ENCODE assay signal across 8 mouse cellular contexts in the genomic region with DNA sequence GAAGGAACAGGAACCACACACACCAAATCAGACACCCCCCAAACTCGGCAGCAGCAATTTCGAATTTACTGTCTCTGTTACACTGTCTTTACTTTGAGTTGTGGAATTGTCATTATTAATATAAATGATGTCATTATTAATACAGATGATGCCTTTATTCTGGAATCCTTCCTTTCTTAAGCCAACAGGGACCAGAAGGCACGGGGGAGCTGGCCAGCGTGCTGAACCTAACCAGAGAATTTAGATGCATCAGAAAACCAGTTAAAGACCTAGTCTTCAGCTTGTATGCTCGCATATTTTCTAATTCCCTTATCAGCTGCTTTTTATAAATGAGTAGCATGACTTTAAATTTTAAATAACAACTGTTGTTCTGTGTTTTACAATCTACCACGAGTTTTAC. TPM values are rescaled to one million over a fixed set of nuclear protein-coding genes. Genes with fewer than 3 reads are reported as not detected.
DNase-seq lines count a peak whose midpoint lies in the region; ATAC-seq and TF ChIP-seq lines count a peak whose summit lies in the region.

No protein-coding gene starts in this region.

- H3K4me2 ChIP-seq in kidney, embryonic 14.5 days (replicated peaks; ENCODE audit: low read depth, low read length), result no peak overlapping the region
- H3K4me2 ChIP-seq in forebrain, embryonic 15.5 days (replicated peaks), result no peak overlapping the region
- peak overlapping the region; percentile 72 for H3K4me2 ChIP-seq in midbrain, postnatal 0 days (ENCODE audit: low read depth, low read length, poor library complexity, severe bottlenecking)

- TF ChIP-seq CTCF in midbrain, postnatal 0 days (IDR thresholded peaks at IDR 0.05), result no peak

- no peaks in the 10 kb centered on the region for H3K9me3 ChIP-seq in kidney, embryonic 14.5 days (ENCODE audit: control insufficient read depth, low read length)
- no peaks in the 10 kb centered on the region for H3K9me3 ChIP-seq in forebrain, embryonic 15.5 days
- H3K9me3 ChIP-seq in midbrain, postnatal 0 days (ENCODE audit: low read length), result no peaks in the 10 kb centered on the region

- ATAC-seq in kidney, embryonic 14.5 days (ENCODE audit: low FRiP score, low TSS enrichment), result no peak
- ATAC-seq in forebrain, embryonic 15.5 days (replicated peaks), result no peak
- no peak for ATAC-seq in midbrain, postnatal 0 days (ENCODE audit: low FRiP score)
- ATAC-seq in cerebellum, adult (ENCODE audit: insufficient number of reproducible peaks, low FRiP score, low TSS enrichment), result no peak

- no peak overlapping the region for H3K27ac ChIP-seq in kidney, embryonic 14.5 days (ENCODE audit: low read depth, low read length)
- H3K27ac ChIP-seq in forebrain, embryonic 15.5 days (replicated peaks), result peak overlapping the region; percentile 98; the same call in 1 of the 2 replicates
- H3K27ac ChIP-seq in midbrain, postnatal 0 days (ENCODE audit: low read depth, low read length), result 0 out of 2 replicates have a peak overlapping the region, but pooled peaks have one; percentile 100

- peak; percentile 72 for DNase-seq in kidney, postnatal 10 days
- peak; percentile 11 to 74 for DNase-seq in adrenal gland, adult (ENCODE audit: inconsistent age in 2 of 2, low spot score in 1 of 2)
- no peak for DNase-seq in midbrain, postnatal 0 days (ENCODE audit: low spot score)
- DNase-seq in layer of hippocampus, adult 9-11 months, result no peak
- no peak for DNase-seq in urinary bladder, adult 18-20 months (ENCODE audit: low spot score in 2 of 2)

- no peaks in the 10 kb centered on the region for H3K36me3 ChIP-seq in kidney, embryonic 14.5 days (ENCODE audit: control insufficient read depth, insufficient read depth, low read length)
- H3K36me3 ChIP-seq in forebrain, embryonic 15.5 days, result no peaks in the 10 kb centered on the region
- H3K36me3 ChIP-seq in midbrain, postnatal 0 days (ENCODE audit: insufficient read depth, low read length), result no peaks in the 10 kb centered on the region

- peaks cover 24% of the 10 kb centered on the region for H3K27me3 ChIP-seq in kidney, embryonic 14.5 days (ENCODE audit: control insufficient read depth, insufficient read depth, low read length)
- H3K27me3 ChIP-seq in forebrain, embryonic 15.5 days, result no peaks in the 10 kb centered on the region
- H3K27me3 ChIP-seq in midbrain, postnatal 0 days (ENCODE audit: insufficient read depth, low read length), result no peaks in the 10 kb centered on the region

- H3K4me3 ChIP-seq in kidney, embryonic 14.5 days (ENCODE audit: low read length), result no peak overlapping the region
- peak overlapping the region; percentile 89 for H3K4me3 ChIP-seq in forebrain, embryonic 15.5 days
- peak overlapping the region; percentile 92 for H3K4me3 ChIP-seq in midbrain, postnatal 0 days (ENCODE audit: low read depth, low read length)

- H3K4me1 ChIP-seq in kidney, embryonic 14.5 days (ENCODE audit: control insufficient read depth, insufficient read depth, low read length), result peaks cover 7% of the 10 kb centered on the region; the same call in 1 of the 2 replicates
- H3K4me1 ChIP-seq in forebrain, embryonic 15.5 days, result peaks cover 33% of the 10 kb centered on the region
- H3K4me1 ChIP-seq in midbrain, postnatal 0 days (ENCODE audit: insufficient read depth, low read length), result no peaks in the 10 kb centered on the region; the same call in 1 of the 2 replicates

- no peak overlapping the region for H3K9ac ChIP-seq in kidney, embryonic 14.5 days (ENCODE audit: low read depth, low read length)
- no peak overlapping the region for H3K9ac ChIP-seq in forebrain, embryonic 15.5 days (replicated peaks)
- H3K9ac ChIP-seq in midbrain, postnatal 0 days (replicated peaks; ENCODE audit: low read length, poor library complexity, severe bottlenecking), result no peak overlapping the region; the same call in 1 of the 2 replicates

- 17% methylated on average over 6 of the region's 6 CpGs for WGBS in kidney, embryonic 14.5 days
- WGBS in forebrain, embryonic 15.5 days, result 17% methylated on average over 6 of the region's 6 CpGs
- 11% methylated on average over 6 of the region's 6 CpGs for WGBS in midbrain, postnatal 0 days

RNA-seq across cellular contexts. Expression of a gene that starts 0.9 kb away (rescaled TPM):
- polyA plus RNA-seq in kidney, embryonic 14.5 days (2014; fragmentation: Nextera tagmentation; extraction: Ambion mirVana), result 0.30 and 0.37 TPM in 2 replicates
- polyA plus RNA-seq in forebrain, embryonic 15.5 days (2015; fragmentation: Nextera tagmentation; extraction: Ambion mirVana), result 27.2 and 33.9 TPM in 2 replicates
- total RNA-seq in midbrain, postnatal 0 days (2014; rRNA removed), result 194 and 235 TPM in 2 replicates
- 33.0 and 38.6 TPM in 2 replicates for polyA plus RNA-seq in midbrain, postnatal 0 days (2015; fragmentation: Nextera tagmentation; extraction: Ambion mirVana)

Comparison
In these comparisons a context has a peak if more than half of its experiments do, and no peak if none do; other contexts are left out.
1. DNase-seq: peak in kidney, postnatal 10 days (single experiment) and adrenal gland, adult (2 of 2); none in midbrain, postnatal 0 days (single experiment), layer of hippocampus, adult 9-11 months (single experiment) and urinary bladder, adult 18-20 months (0 of 2).
2. RNA of a gene that starts 0.9 kb away (polyA plus RNA-seq): 33.0 to 38.6 TPM in midbrain, postnatal 0 days and 27.2 to 33.9 TPM in forebrain, embryonic 15.5 days; 0.30 to 0.37 TPM in kidney, embryonic 14.5 days; every median in the first group is over 10 times any median in the second.